Mouse (Mus musculus) cerebellum, postnatal 14 days (tissue): ENCODE data around the gene Zbtb41.
A peak's percentile ranks its signal among the peaks of the same experiment; 100 is the strongest.
"Not testable (repeated sequence)": the region's sequence is repeated elsewhere in the genome, so short reads cannot be mapped to it uniquely, and the experiment has no call there.

ENCODE experiments used
- DNase-seq, 2 experiments: peaks; one replicate each; pipeline ENCODE4 v3.0.0; 2021; ENCODE audit warnings: mixed read lengths in 2 of 2

The Zbtb41 gene

DNA sequence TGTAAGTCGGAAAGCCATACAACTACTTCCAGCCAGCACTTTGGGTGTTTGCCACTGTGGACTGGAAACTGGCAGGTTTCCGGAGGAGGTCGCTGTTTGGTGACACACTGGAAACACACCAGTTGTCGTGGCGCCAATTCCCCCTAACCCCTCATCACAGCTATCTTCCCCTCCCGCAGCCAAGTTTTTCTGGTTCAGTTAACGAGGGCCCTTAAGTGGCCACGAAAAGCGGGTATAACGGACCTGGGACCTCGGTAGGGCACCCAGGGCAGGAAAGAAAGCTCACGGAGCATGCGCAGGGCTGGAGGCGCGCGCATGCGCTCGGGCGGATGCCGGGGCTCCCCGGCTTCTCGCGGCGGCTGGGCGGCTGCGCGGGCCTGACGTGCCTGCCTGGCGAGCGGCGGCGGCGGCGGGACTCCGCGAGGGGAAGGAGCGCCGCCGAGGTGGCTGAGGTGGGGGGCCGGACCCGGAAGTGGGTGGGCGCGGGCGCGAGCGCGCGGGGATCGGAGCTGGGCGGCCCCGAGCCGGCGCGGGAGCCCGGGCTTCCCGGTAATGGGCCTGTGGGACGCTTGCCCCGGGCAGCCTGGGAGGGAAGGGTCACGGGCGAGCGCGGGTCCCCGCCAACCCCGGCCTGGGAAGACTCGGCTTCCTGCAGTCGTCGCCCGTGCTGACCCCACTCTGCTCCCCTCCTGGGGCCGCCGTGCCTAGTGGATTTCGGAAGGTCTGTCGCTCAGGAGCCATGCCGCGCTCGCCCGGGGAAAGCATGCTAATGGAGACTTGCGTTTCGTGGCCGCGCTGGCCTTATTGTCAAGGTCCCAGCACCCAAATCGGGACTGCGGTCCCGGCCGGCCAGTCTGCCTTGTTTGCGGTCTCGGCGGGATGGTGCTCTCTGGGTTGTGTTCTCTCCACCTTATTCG is at the start of gene Zbtb41:
Gene Zbtb41 (plus strand): TSS at position 414 of the 917 bp plus-strand sequence.
- DNase-seq: peak; percentile 88 to 94

DNA sequence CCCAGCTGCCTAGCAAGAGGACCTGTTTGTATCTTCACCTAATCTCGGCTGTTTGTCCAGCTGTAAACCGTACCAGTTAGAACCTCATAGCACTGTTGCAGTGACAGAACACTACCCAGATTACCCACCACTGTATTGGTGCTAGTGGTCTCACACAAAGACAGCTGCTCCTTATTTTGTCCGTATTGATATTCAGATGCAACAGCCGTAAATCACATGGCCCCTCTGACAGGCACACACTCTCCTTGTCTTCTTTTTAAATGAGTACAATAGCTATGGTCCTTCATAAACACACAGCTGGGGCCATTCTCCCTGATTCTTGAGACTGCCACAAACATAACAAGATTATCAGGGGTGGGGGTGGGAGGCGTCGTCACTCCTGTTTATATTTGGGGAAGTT is 46.2 kb upstream of the Zbtb41 start:
- no peak for DNase-seq

DNA sequence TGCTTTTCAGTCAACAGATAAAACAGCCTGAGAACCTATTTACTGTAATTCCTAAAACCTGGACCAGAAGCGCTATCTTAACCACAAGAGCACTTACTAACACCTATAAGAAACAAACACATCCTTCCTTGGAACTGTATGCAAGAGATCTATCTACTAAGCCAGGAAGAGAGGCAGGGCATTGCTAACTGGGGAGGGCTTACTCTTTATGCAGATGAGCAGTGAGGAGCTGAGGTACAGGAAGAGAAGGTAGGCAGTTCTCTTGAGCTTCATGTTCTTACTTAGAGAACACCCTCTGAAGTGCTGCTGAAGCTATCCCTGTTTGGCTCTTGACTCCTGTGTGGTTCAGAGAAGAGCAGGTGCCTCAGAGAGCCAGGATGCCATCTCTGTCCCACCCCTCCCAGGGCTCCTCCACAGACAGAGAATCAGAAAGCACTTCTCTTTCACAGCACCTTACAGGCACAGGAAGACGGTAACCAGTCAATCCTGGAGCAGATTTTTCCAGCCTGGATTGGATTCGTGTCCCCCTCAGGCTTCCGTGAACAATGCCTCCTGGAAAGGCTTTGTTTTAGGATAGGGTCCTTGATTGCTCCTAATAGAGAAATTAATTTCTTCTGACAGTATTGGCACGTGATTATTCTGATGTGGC is 45.3 kb upstream of the Zbtb41 start, which contains the start of gene Crb1:
Gene Crb1 (minus strand): TSS at position 463 of the 649 bp plus-strand sequence.
- DNase-seq: peak; percentile 10 to 12

DNA sequence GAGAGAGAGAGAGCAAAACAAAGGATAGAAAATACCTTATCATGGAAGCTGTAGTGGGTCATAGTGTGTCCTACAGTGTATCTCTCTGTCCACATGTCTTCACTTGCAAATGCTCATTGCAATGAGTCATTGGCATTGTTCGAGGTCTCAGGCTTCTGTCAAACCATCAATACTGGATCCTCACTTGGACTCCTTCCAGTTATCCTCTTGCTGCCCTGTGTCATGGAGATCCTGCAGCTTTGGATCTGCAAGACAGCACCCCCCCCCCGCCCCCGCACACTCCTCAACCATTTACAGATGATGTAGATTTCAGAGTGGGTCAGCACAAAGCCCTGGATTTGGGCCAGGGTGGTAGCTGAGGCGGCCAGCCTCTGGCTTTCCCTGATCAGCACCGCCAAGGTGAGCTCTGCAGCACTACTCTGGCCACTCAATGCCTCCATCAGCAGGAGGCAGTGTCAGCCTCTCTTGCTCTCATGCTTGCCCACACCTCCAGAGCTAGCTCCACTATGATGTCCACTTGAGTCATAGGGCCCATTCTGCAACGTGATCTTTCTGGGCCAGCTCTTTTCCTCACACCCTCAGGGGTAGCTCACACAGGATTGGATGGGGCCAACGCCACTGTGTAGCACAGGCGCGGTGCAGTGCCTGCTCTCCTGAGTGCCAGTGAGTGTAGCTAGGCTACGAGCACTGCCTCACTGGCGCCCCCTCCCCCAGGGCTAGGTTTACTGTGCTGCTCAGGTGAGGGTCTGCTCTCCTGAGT is 43.0 kb upstream of the Zbtb41 start:
- DNase-seq: peak; percentile 2 to 9

DNA sequence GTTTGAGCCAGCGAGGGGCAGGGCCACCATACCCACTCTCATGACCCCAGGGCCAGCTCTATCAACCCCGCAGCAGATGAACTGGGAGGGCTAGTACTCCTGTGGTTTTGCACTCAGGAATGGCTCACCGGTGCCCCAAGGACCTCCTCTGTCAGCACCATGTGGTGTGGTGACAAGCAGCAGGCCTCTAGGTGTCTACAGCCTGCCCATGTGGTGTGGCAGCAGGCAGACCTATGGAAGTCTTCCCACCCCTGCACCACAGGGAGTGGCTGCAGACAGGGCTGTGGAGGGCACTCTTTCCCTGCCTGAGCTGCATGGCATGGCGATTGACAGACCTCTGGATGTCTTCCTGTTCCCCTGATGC is 42.5 kb upstream of the Zbtb41 start:
- peak in 1 of 2 experiments; percentile 3 for DNase-seq

DNA sequence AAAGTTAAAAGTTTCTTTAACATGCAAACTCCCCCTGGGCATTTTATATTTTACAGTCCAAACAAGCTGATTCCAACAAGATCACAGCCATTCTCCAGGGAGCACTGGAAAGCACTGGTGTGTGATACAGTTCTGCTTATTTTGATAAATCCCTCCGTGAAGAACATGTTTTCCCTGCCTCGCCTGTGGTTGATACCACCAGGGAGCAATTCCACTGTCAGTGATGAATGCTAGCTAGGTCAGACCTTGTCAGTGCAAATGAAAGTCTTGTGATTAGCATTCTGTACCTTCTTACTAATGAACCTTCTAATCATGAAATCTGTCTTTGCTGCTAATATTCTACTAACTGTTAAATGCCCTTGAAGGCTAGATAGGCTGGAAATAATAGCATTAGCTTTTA is 30.3 kb upstream of the Zbtb41 start:
- no peak for DNase-seq

DNA sequence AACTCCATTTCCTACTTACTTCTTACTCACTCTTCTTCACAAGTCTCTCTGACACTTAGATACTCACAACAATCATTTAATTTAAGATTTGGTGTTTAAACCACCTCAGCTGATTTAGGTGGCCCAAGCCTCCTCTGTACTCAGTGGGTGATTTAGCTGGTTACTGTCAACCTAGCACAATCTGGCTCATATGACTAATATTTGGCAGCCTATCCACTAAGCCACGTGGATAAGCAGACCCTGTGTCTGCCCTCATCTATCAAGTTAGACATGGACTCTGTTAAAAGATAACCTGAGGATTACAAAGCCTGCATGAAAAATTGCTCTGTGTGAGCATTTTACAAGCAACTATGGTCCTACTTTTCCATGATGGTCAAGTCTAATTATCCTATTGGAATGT is 25.5 kb upstream of the Zbtb41 start:
- DNase-seq: no peak

DNA sequence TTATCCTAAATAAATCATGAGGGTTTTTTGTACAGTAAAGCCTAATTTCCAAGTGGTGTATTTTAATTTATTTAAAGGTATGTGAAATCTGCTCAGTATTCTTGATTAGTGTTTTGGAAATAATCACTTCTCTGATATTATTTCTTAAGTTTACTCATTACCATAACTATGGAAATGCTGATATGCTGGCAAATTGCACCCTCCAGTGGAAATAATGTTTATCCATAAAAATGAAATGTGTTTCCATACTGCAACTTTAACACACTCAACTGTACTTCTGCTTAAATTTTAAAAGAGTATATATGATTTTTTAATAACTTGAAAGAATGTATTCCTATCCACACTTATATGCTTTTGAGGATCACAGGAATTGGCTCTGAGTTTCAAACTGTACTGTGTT is 16.3 kb upstream of the Zbtb41 start:
- no peak for DNase-seq

DNA sequence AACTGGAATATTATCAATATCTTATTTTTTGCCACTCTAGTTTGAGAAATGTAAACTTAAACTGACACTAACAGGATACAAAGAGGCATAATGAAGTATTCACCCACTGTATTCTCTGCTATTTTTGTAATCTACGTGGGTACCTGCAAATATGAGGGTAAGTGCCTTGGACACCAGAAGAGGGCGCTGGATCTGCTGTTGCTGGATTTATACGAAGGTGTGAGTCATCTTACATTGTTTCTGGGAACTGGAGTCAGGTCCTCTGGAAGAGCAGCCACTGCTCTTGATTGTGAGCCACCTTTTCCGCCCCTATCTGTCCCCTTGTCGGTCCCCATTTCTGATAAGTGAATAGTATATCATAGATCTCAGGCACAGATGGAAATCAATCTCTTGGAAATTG is 14.4 kb upstream of the Zbtb41 start:
- DNase-seq: no peak

DNA sequence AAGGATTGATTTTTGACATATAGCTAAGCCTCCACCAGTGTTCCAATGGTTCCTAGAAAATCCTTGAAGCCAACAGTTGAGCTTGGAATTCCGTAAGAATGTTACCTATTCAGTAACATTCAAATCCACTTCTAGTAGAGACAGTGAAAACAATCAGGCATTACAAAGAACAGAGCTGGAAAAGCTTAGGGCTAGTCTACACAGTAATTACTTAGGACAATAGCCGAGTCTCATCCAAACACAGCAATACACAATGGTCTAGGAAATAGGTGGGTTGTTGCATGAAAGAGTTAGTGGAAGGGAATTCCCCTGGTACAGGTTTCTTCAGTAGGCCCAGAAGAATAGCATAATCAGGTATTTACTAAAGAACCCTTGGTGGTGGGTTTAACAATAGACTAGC is 9.7 kb upstream of the Zbtb41 start:
- not testable (repeated sequence) for DNase-seq

DNA sequence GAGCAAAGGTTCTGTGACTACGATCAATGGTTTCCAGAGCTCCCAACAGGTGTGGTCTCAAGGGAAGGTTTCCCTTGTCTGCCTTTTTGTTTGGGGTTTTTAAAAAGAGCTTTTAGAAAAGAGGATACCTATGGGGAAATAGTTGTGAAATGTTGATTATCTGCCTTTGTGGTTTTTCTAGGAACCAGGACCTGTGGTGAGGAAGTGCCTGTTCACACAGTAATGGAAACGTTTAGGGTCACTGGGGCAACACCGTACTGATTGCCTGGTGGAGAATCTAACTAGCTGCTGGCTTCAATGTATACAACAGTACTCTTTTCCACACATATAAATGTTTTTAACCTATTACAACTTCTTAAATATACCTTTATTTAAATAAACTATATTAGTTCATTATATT is 8.6 kb upstream of the Zbtb41 start:
- no peak for DNase-seq

DNA sequence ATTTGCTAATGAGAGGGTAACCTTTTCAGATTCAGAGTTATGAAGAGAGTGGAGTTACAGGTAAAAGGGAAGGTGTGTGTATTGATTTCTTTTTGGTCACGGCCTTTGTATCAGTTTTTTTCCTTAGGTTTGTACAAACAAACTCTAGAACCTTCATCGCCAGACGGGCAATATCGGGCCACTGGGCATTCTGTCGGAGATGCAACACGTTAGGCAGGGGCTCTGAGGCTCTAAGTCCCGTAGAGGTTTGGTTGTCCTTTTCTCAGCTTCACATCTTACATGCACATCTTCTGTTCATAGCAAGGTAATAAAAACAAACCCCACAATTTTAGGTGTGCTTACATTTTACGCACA is 590 bp upstream of the Zbtb41 start:
- DNase-seq: no peak

DNA sequence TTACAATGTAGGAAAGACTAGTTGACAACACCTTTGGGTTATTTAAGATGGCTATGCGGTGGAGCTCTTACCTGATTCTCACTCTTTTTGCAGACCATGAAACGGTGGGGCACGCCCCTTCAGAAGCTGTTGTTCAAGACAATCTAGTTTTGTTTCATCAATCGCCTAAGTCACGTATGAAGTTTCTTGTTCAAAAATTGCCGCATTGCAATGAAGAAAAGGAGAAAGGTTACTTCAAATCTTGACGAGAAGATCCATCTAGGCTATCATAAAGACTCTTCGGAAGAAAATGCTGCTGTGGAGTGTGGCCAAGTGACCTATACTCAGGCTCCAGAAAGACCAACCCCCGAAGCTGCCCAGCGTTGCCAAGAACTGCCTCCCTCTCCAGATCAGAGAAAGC is 853 bp downstream of the Zbtb41 start:
- DNase-seq: peak; percentile 20 to 33

DNA sequence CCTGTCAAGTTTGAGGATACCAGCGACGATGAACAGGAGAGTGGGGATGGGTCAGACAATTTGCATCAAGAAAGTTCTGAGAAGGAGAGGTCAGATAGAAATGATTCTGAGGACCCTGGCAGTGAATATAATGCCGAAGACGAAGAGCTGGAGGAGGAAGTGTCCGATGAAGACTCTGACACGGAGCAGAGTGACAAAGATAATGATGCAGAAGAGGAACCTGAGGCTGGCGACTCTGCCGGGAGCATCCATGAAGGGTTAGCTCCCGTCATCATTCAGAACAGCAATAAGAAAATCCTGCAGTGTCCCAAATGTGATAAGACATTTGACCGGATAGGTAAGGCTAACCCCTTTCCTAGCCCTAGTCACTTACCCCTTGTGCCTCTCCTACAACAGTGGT is 1.8 kb downstream of the Zbtb41 start:
- no peak for DNase-seq

DNA sequence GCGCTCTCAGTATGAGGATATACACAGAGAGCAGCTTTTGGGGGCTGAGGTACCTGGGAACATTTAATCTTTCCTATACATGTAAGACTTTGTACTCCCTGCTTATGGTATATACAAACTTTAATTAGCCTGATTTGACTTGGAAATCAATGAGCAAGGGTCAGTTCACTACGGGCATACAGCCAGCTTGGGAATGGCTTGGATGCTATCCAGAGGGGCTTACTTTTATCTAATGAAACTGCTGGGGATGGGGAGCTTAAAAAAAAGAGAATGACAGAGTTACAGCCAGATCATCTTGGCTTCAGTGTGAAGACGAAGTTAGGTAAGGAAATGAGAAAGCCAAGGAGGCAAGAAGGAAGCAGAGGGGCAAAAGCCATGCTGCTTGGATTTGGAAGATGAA is 2.9 kb downstream of the Zbtb41 start:
- peak; percentile 7 to 9 for DNase-seq

DNA sequence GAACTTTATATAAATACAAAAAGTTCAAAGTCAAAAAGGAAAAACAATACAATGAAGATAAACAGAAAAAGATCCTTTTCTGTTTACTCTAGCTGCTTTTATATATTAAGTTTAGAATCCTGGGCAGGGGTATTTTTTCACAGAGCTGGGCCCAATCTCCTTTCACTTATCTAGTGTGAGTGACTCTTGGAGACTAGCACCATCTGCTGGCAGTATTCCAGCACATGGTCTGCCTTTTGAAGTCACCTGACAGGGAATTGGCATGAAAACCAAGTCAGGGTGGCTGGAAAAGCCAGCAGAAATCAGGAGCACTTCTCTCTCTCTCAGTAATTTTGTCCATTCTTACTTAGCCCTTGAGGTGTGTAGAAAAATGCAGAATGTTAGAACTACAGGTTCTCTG is 16.3 kb downstream of the Zbtb41 start:
- DNase-seq: peak; percentile 58 to 63

DNA sequence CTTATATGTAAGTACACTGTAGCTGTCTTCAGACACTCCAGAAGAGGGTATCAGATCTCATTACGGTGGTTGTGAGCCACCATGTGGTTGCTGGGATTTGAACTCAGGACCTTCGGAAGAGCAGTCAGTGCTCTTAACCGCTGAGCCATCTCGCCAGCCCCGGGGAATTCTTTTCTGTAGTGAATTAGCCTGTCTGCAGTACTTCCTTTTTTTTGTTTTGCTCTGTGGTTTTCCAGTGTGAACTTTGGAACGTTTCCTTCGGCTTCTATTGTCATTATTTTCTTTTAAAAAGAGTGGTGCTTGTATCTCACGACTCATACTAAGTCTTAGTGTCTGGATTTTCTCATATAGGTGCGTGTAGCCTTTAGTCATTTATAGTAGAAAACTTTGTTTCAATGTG is 21.0 kb downstream of the Zbtb41 start:
- DNase-seq: not testable (repeated sequence)

DNA sequence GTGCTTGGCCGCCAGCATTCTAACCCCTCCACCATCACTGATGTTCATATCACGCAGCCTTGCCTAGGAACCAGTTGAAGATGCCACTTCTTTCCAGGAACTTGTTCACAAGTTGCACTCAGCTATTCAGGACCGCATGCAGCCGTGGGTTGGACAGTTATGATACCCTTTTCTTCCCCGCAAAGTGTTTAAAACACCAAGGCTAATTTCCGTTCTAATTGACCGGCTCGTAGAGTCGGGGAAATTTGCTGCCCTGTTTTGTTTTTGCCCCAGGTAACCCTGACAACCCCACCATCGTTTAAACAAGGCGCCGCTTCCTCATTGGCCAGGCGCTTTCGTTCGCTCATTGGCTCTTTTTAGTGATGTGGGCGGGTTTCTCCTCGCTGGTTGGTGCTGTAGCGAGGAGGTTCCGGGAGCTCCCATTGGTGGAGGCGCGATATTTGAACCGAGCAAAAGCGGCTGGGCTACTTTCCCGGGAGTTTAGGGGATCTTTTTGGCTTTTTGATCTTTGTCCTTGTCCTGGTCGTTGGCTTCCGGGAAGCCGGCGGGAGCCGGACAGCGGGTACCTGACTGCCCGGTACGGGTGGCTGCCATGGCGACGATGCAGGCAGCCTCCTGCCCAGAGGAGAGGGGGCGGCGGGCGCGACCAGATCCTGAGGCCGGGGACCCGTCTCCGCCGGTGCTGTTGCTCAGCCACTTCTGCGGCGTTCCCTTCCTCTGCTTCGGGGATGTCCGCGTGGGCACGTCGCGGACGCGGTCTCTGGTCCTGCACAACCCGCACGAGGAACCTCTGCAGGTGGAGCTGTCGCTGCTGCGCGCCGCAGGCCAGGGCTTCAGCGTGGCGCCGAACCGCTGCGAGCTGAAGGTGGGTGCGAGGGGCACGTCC is 32.5 kb downstream of the Zbtb41 start, which contains the start of gene Aspm:
Gene Aspm (plus strand): TSS at position 433 of the 886 bp plus-strand sequence.
- peak; percentile 90 to 92 for DNase-seq

DNA sequence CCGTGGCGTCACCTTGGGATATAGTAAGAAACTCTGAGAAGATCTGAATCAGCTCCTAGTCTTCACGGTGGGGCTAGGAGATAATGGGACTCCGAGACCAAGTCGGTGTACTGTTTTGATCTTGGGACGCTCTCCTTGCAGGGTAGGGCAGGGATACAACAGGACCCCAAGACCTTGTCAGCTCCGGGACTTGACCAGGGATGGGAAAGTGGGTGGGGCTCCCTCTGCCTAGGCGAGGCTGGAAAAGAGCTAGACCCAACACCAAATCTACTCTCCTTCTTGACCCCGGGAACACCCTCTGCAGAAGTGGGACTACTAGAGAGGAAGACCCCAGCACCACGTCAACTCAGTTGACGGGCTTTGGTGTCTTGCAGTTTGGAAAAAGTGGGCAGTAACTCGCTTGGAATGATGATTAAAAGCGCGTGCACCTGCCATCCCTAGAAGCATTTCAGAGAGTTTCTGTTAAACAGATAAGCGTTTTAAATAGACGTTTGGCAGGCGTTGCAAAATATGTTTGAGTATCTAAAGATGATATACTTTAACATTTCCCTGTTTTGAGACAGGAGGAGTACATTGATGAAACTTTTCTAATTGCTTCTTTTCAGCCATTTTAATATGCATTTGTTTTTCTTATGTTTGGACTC is 33.3 kb downstream of the Zbtb41 start:
- no peak for DNase-seq

DNA sequence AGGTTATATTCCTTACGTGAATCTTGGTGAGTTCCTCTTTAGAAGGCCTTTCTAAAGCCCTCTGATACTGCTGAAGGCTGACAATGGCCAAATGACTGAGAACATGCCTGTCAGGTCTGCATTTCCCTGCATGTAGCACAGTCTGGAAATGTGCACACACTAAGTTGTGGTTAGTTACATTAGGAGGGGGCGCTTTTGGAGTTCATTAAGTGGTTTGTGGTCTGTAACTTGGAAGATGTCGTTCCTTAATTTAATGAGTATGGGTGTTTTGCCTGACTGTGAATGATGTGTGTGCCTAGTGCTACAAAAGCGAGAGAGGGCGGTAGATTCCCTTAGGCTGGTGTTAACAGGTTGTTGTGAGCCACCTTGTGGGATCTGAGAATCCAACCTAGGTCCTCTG is 38.7 kb downstream of the Zbtb41 start:
- no peak for DNase-seq

DNA sequence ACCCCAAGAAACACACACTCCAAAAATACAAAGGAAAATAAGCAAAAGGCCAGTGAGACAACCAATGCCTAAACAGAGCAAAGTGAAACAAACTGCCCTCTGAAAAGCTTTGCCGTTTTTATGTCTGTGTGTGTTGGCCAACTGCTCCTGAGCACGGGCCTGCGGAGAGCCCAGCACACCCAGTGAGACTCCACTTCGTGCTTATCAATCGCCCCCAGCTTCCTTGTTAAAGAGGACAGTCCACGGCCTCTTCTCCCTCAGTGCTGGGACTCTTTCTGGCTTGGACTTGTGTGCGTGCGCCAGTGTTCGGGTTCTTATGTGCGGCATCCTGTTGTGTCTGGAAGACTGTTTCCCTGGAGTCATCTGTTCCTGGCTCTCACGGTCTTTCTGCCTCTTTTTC is 43.8 kb downstream of the Zbtb41 start:
- peak; percentile 7 to 15 for DNase-seq

DNA sequence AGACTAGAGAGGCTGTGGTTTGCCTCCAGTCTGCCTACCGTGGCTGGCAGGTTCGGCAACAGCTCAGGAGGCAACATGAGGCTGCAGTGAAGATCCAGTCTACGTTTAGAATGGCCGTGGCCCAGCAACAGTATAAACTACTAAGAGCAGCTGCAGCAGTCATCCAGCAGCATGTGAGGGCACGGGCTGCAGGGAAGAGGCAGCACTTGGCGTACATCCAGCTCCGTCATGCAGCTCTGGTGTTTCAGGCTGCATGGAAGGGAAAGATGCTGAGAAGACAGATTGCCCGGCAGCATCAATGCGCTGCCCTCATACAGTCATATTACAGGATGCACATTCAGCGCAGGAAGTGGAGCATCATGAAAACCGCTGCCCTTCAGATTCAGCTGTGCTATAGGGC is 56.8 kb downstream of the Zbtb41 start:
- peak; percentile 11 to 37 for DNase-seq
